Mouse (Mus musculus) telencephalon, adult 2 months (tissue): ENCODE measurements at regions not wholly inside any gene's neighbourhood (a gene's known extent, or its start where the extent isn't known, plus 50 kb on each side); places are given as distances from the start of the nearest gene placed in this dataset.
"Not testable (repeated sequence)": the region's sequence is repeated elsewhere in the genome, so short reads cannot be mapped to it uniquely, and the experiment has no call there.

Experiments
- DNase-seq: peaks from one replicate; pipeline ENCODE4 v3.0.0-alpha.2; 2011; ENCODE audit warnings: low read depth, low spot score

GRCm38 (mm10) chr1:145784370-145784769 lies 710.2 kb upstream of the Brinp3 start:
- DNase-seq, result not testable (repeated sequence)

DNA sequence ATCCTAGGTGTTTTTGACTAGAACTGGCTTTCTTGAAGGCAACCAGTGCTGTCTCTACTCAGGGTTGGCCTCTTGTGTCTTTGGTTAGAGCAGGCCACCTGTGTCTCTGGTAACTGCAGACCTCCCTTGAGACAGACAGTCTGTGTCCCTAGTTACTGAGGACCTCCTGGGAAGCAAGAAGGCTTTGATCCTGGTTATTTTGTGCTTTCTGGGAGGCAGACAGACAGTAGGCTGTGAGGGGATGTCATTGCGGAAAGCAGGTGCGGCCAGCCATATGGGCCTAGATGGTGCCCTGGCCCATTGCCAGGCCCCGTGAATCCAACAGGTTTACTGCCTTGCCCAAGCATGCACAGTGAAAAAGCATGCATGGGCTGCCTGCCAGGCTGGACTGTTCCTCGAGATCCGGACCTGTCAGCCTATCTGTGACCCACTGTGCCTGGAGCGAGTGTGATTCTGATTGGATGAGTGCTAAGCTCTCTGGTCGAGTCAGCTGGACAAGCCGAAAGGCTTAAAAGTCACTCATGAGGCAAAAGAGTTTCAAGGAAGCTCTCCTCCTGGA lies 688.1 kb upstream of the Brinp3 start:
- DNase-seq, result no peak

- DNase-seq, result peak; percentile 10
Observed at GRCm38 (mm10) chr1:145847047-145847446, 647.5 kb upstream of the Brinp3 start.
